Mouse (Mus musculus) stomach, embryonic 16.5 days (tissue): ENCODE results near the gene Crybb2. TPM values are rescaled to one million over a fixed set of nuclear protein-coding genes. Genes with fewer than 3 reads are reported as not detected.
"Not testable (repeated sequence)": the region's sequence is repeated elsewhere in the genome, so short reads cannot be mapped to it uniquely, and the experiment has no call there.

Experiments used
- ATAC-seq: fragments of 200-750 bp; cut with Nextera tagmentation; 2 replicates; pipeline ENCODE4 v1.8.0; 2017; ENCODE audit warnings: moderate number of reproducible peaks, moderate TSS enrichment; ENCODE audit not compliant: insufficient read depth, low FRiP score
- H3K27ac ChIP-seq: fragments of 300-500 bp; sonication (generic); 2 replicates; pipeline ENCODE4 v1.5.1; 2014; ENCODE audit warnings: low read length
- H3K27me3 ChIP-seq: fragments of 300-500 bp; sonication (generic); 2 replicates; pipeline ENCODE4 v1.6.1; 2014; ENCODE audit warnings: low read length, control low read depth, mixed read lengths; ENCODE audit not compliant: control insufficient read depth, insufficient read depth
- H3K36me3 ChIP-seq: fragments of 300-500 bp; sonication (generic); 2 replicates; pipeline ENCODE4 v1.6.1; 2014; ENCODE audit warnings: low read length; ENCODE audit not compliant: control insufficient read depth, insufficient read depth
- H3K4me1 ChIP-seq: fragments of 300-500 bp; sonication (generic); 2 replicates; pipeline ENCODE4 v1.6.1; 2014; ENCODE audit warnings: low read length, control low read depth, mixed read lengths; ENCODE audit not compliant: control insufficient read depth, insufficient read depth
- H3K4me2 ChIP-seq: fragments of 300-500 bp; sonication (generic); 2 replicates; pipeline ENCODE4 v1.6.1; 2014; ENCODE audit warnings: low read depth, low read length, mixed read lengths
- H3K4me3 ChIP-seq: fragments of 300-500 bp; sonication (generic); replicated peaks from 2 replicates; pipeline ENCODE4 v1.5.1; 2014; ENCODE audit warnings: mild to moderate bottlenecking, low read length
- H3K9ac ChIP-seq: fragments of 300-500 bp; sonication (generic); 2 replicates; pipeline ENCODE4 v1.6.1; 2014; ENCODE audit warnings: low read length
- H3K9me3 ChIP-seq: fragments of 300-500 bp; sonication (generic); replicated peaks from 2 replicates; pipeline ENCODE4 v1.6.1; 2016; ENCODE audit warnings: low read length, control low read depth; ENCODE audit not compliant: control insufficient read depth
- WGBS: fragments of 180-500 bp; shearing (Covaris S2); extraction: QIAGEN DNeasy Blood & Tissue Kit; methylation state at CpG from one replicate; pipeline ENCODE4 v1.1.7; 2014; 5-methylcytosine and 5-hydroxymethylcytosine counted together
- polyA plus RNA-seq: library from polyadenylated mRNA; unstranded; fragments of >200 nt; fragmentation: Nextera tagmentation; extraction: Ambion mirVana; gene quantifications from 2 replicates; pipeline ENCODE4 v1.2.1, GENCODE M21; 2015

Gene Crybb2
- polyA plus RNA-seq, 1 experiment from 2014 or later = not detected

DNA sequence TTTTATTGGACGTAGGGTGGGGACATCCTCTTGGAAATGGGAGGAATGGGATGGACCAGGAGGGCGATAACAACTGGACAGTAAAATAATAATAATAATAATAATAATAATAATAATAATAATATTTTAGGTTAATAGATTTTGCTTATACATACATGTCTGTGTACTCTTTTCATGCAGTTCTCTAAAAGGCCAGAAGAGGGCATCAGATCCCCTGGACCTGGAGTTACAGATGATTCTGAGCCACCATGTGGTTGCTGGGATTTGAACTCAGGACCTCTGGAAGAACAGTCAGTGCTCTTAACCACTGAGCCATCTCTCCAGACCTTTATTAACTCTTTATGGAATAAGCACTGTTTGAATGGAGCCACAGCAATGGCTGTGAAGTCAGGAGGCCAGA, 39.7 kb upstream of the Crybb2 start:
- not testable (repeated sequence) for H3K4me2 ChIP-seq, H3K4me3 ChIP-seq, H3K36me3 ChIP-seq, ATAC-seq, H3K9ac ChIP-seq, H3K27me3 ChIP-seq, H3K9me3 ChIP-seq, H3K27ac ChIP-seq
- H3K4me1 ChIP-seq = peaks cover 50% of the 10 kb centered on the region
- WGBS = 83% methylated on average over 2 of the region's 2 CpGs

DNA sequence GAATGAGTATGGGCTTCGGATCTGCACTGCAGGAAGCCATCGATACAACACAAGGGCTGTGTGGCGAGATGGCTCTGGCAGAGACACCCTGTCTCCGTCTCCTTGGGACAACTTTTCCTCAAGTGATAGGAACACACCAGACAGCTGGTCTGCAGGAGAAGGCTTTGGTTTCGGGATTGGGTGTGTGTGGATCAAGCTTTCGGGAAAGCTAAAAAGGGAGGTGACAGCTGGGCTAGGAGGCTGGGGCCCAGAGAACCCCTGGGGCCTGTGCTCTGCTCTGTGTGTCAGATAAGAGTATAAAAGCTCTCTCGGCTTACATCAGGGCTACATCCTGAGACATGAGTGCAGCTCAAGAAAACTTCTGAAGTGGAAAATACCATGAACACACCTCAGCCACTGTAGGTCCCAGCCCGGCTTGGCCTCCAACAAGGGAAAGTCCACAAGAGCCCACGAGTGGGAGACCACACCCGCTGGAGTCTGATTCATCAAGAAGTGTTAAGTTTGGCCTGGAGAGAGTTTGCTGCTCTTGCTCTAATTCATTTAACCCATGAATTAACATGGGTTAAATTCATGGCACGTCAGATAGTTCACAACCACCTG, 38.3 kb upstream of the Crybb2 start:
- 68% methylated on average over 11 of the region's 11 CpGs for WGBS
- no peaks in the 10 kb centered on the region for H3K9me3 ChIP-seq
- no peak for ATAC-seq
- no peaks in the 10 kb centered on the region for H3K27me3 ChIP-seq
- no peak overlapping the region for H3K9ac ChIP-seq
- H3K4me1 ChIP-seq = peaks cover 42% of the 10 kb centered on the region
- no peaks in the 10 kb centered on the region for H3K36me3 ChIP-seq
- H3K4me2 ChIP-seq = no peak overlapping the region
- H3K27ac ChIP-seq = peak overlapping the region; percentile 31
- no peak overlapping the region for H3K4me3 ChIP-seq

DNA sequence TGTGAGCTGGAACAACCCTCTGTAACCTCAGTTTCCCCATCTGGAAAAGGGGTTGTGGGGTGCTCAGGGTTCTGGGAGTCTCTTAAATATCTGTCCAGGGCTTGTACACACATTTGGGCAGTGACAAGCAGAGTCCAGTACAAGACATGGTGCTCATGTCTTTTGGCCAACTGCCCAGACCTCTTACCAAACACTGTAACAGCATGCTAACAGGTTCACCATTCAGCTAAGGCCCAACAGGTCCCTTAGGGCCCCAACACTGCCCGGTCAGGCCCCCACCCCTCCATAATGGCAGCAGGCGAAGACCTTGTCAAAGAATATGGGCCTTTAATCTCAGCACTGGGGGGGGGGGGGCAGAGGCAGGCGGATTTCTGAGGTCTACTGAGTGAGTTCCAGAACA, 37.8 kb upstream of the Crybb2 start:
- Histone ChIP-seq H3K27me3 (no peaks in the 10 kb centered on the region), H3K4me2 (no peak overlapping the region), H3K9ac (no peak overlapping the region), H3K27ac (peak overlapping the region; percentile 31), H3K9me3 (no peaks in the 10 kb centered on the region), H3K4me3 (no peak overlapping the region), H3K4me1 (peaks cover 37% of the 10 kb centered on the region), H3K36me3 (no peaks in the 10 kb centered on the region)
- ATAC-seq = peak; percentile 54; the same call in 1 of the 2 replicates
- WGBS = 70% methylated on average over 3 of the region's 3 CpGs

DNA sequence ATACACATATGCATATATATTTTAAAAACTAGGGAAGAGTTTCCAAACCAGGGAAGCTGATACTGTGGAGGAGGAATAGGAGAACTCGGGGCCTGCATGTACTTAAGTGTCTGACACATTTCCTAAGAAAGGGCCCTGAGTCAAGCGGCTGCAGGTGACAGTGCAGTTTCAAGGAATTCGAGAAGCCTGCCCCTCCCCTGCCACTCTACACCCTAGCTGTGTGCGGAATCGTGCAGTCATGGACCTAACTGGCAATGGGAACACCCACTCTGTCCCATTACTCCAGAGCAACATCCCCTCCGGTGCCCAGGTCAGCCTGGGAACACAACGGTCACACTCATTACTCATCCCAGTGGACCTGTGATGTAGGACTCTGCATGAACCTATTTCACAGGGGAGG, 36.7 kb upstream of the Crybb2 start:
- Histone ChIP-seq H3K27ac (no peak overlapping the region), H3K4me3 (no peak overlapping the region), H3K27me3 (no peaks in the 10 kb centered on the region), H3K36me3 (no peaks in the 10 kb centered on the region), H3K4me2 (no peak overlapping the region), H3K9me3 (no peaks in the 10 kb centered on the region), H3K4me1 (peaks cover 30% of the 10 kb centered on the region), H3K9ac (no peak overlapping the region)
- no peak for ATAC-seq
- 67% methylated on average over 7 of the region's 7 CpGs for WGBS

DNA sequence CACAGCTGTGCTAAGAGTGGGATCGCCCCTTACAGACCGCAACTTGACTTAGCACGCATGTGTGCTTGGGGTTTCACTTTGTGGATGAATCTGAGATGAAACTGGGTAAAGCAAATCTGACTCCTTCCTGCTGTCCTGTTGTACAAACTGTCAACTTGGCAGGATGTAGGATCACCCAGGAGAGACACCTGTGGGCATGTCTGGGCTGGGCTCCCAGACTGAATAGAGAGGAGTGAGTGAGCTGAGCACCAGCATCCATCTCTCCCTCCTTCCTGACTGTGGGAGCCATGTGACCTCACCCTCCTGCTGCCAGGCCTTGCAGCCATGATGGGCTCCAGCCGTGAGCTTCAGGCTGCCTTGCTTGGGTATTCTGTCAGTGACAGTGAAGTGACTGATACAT, 35.6 kb upstream of the Crybb2 start:
- Histone ChIP-seq H3K9ac (no peak overlapping the region), H3K9me3 (no peaks in the 10 kb centered on the region), H3K27ac (peak overlapping the region; percentile 52; the same call in 1 of the 2 replicates), H3K4me2 (no peak overlapping the region), H3K27me3 (no peaks in the 10 kb centered on the region), H3K36me3 (no peaks in the 10 kb centered on the region), H3K4me1 (peaks cover 21% of the 10 kb centered on the region), H3K4me3 (no peak overlapping the region)
- ATAC-seq = no peak
- WGBS = 84% methylated on average over 4 of the region's 4 CpGs

DNA sequence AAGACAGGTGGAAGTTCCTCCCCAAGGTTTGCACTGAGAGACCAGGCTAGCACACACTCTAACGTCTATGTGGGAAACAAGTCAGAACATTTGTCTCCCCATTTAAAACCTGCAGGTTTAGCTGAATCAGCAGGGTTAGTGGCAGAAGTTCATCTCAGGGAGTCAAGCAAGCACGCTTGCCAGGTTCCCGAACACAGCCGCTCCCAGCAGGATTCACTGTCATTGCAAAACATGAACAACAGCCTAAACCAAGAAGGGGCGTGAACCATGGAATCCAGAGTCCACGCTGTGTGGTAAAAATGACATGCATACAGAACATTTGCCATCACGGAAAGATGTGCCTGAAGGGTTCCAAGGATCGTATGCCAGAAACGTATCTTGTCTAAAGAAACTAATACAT, 35.1 kb upstream of the Crybb2 start:
- WGBS = 77% methylated on average over 9 of the region's 9 CpGs
- H3K27ac ChIP-seq = peak overlapping the region; percentile 52

DNA sequence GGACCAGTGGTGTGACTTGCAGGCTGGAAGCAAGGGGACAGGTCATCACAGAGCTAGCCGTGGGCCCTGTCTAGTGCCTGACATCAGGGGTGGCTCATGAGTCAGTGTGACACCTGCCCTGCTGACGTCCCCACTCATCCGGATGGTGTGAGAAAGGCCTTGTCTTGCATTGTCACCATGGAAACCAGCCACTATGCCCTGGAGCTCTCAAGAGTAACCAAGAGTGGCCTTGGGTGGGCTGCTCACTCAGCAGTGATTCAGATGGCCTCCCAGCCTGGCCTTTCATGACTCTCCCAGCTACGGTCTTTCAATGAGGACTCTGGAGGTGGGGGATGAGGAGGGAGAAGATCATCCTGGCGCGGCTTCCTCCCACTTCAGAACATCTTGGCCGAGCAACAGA, 32.5 kb upstream of the Crybb2 start:
- Histone ChIP-seq H3K36me3 (no peaks in the 10 kb centered on the region), H3K27ac (no peak overlapping the region), H3K9me3 (no peaks in the 10 kb centered on the region), H3K9ac (no peak overlapping the region), H3K4me3 (no peak overlapping the region), H3K27me3 (no peaks in the 10 kb centered on the region), H3K4me1 (peaks cover 7% of the 10 kb centered on the region; the same call in 1 of the 2 replicates), H3K4me2 (no peak overlapping the region)
- ATAC-seq = no peak
- 73% methylated on average over 7 of the region's 7 CpGs for WGBS

More for the DNA sequence above, 35.1 kb upstream of the Crybb2 start:
- no peak for ATAC-seq
- Histone ChIP-seq H3K4me3 (no peak overlapping the region), H3K9me3 (no peaks in the 10 kb centered on the region), H3K27me3 (no peaks in the 10 kb centered on the region), H3K4me1 (peaks cover 21% of the 10 kb centered on the region), H3K4me2 (no peak overlapping the region), H3K36me3 (no peaks in the 10 kb centered on the region), H3K9ac (no peak overlapping the region)

DNA sequence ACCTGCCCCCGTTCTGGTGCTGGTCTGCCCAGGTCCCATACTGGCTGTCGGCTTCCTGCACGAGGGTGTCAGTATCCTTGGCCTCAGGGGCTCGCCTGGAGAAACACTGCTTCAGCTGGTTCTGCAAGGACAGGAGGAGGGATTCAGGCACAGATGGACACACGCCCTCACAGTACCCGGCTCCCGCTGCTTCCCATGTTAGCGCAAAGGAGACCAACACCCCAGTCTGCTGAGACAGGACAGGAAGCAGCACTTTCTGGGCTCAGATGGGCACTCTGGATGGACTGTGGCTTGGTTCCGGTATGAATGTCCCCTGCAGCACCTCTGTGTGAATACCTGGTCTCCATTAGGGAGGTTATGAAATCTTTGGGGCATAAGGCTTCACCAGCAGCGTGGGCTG, 31.5 kb upstream of the Crybb2 start:
- no peak for ATAC-seq
- Histone ChIP-seq H3K4me2 (no peak overlapping the region), H3K4me3 (no peak overlapping the region), H3K36me3 (no peaks in the 10 kb centered on the region), H3K27me3 (no peaks in the 10 kb centered on the region), H3K9ac (no peak overlapping the region), H3K27ac (no peak overlapping the region), H3K4me1 (peaks cover 6% of the 10 kb centered on the region; the same call in 1 of the 2 replicates), H3K9me3 (no peaks in the 10 kb centered on the region)
- WGBS = 79% methylated on average over 10 of the region's 10 CpGs

DNA sequence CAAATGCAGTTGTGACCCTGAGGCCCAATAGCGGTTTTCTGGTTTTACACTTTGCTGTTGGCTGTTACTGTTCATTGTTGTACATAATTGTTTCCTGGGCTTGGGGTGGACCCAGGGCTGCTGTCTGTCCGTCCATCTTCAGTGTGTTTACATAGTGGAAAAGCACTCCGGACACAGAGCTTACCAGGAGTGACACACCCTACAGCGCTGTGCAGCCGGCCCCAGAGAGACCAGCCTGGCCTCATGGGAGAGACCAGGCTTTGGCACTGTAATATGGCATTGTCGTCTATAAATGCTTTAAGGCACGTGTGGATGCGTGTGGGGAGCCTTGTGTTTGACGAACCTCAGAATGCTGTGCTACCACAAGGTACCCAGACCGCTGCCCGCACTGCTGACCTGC, 30.5 kb upstream of the Crybb2 start:
- WGBS = 65% methylated on average over 11 of the region's 11 CpGs
- H3K9ac ChIP-seq = no peak overlapping the region
- ATAC-seq = no peak

More for the DNA sequence above, 30.5 kb upstream of the Crybb2 start:
- H3K36me3 ChIP-seq = no peaks in the 10 kb centered on the region
- H3K4me3 ChIP-seq = no peak overlapping the region
- H3K9me3 ChIP-seq = no peaks in the 10 kb centered on the region
- peaks cover 6% of the 10 kb centered on the region; the same call in 1 of the 2 replicates for H3K4me1 ChIP-seq
- no peak overlapping the region for H3K27ac ChIP-seq
- H3K4me2 ChIP-seq = no peak overlapping the region
- H3K27me3 ChIP-seq = no peaks in the 10 kb centered on the region
